Mouse (Mus musculus): ENCODE data around the gene Nxn.

DNA sequence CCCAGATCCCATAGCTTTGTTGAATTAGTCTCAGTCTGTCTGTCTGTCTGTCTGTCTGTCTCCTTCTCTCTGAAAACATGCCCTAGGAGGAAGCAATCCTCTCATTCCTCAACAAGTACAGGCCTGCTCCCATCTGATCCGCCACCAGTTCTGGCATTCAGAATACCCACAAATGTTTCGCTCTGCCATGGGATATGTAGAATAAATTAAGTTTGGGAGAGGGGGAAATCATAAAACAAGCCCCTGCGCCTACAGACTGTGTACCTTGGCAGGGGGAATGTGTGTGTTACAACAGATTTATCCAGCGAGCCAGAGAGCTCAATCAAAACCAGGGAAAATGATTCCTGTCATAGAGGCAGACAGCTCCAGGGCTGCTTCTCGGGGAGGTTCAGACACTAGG is 98.1 kb downstream of the Nxn start:
- TF ChIP-seq SIN3A (IDR thresholded peaks at IDR 0.05; ENCODE audit: low read length) = no peak
- no peak for TF ChIP-seq MAFK (IDR thresholded peaks at IDR 0.05; ENCODE audit: borderline replicate concordance, low read depth, low read length)
- no peak for TF ChIP-seq CHD1 (IDR thresholded peaks at IDR 0.05; ENCODE audit: low read depth, low read length)
- no peak for TF ChIP-seq ZNF384 (IDR thresholded peaks at IDR 0.05; ENCODE audit: low read depth, low read length)
- no peak for TF ChIP-seq CTCF (IDR thresholded peaks at IDR 0.05 in 2 of 3, conservative IDR thresholded peaks at IDR 0.05 in 1 of 3; ENCODE audit: control insufficient read depth in 1 of 3, insufficient read depth in 1 of 3, low read depth in 2 of 3, low read length in 3 of 3, poor library complexity in 1 of 3, severe bottlenecking in 1 of 3)
- no peak for TF ChIP-seq GABPA (IDR thresholded peaks at IDR 0.05; ENCODE audit: low read depth, low read length)
